Mouse (Mus musculus) megakaryocyte, embryonic 14.5 days (primary cell): ENCODE results near the gene BC004004.

Experiments used
- FLI1 ChIP-seq: IDR thresholded peaks from 2 replicates; pipeline ENCODE4 v1.6.1; 2012; ENCODE audit warnings: low read length, inconsistent platforms, mixed read lengths
- GATA1 ChIP-seq: IDR thresholded peaks from 3 replicates; pipeline ENCODE4 v1.6.1; 2012; ENCODE audit warnings: mixed read lengths, low read length, inconsistent platforms, borderline replicate concordance

GRCm38 (mm10) chr17:29300926-29301325 lies 32.3 kb downstream of the BC004004 start:
- TF ChIP-seq FLI1 = no peak
- TF ChIP-seq GATA1 = no peak
